Comparison of ENCODE assay signal across 25 mouse cellular contexts in the genomic region with DNA sequence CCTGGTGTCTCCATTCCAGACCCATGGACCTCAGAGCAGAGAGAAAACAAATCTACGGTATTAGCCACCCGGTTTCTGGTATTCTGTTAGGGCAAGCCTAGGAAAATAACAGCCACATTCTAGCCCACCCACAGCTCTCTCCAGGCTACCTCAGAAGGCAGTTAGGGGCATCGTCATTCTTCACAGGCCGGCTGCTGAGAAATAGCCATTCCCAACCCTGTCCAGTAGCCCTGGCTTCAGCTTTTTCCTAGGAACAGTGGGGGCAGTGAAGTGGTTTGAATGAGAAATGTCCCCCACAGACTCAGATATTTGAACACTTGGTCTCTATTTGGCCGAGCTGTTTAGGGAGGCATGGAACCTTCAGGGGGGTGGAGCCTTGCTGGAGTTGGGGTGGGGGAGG. TPM values are rescaled to one million over a fixed set of nuclear protein-coding genes. Genes with fewer than 3 reads are reported as not detected.
DNase-seq lines count a peak whose midpoint lies in the region; ATAC-seq and TF ChIP-seq lines count a peak whose summit lies in the region.
"Had no signal": no experiment of that assay in that cellular context is flagged by ENCODE, and none has a peak within 500 bp of the region (broad histone marks: within the 10 kb centered on the region; RNA-seq: fewer than 3 reads in every experiment).

No protein-coding gene starts in this region.

- H3K4me2 ChIP-seq in liver, postnatal 0 days (ENCODE audit: low read depth, low read length): no peak overlapping the region
- H3K4me2 ChIP-seq in liver, embryonic 12.5 days: no peak overlapping the region
- H3K4me2 ChIP-seq: embryonic facial prominence, embryonic 13.5 days; embryonic facial prominence, embryonic 15.5 days; forebrain, embryonic 12.5 days had no signal

- 63% methylated on average over 5 of the region's 5 CpGs for WGBS in heart, embryonic 10.5 days
- 80% methylated on average over 5 of the region's 5 CpGs for WGBS in liver, postnatal 0 days (ENCODE audit: insufficient replicate concordance)
- WGBS in liver, embryonic 12.5 days (ENCODE audit: insufficient replicate concordance): 80% methylated on average over 5 of the region's 5 CpGs
- 66% methylated on average over 5 of the region's 5 CpGs for WGBS in embryonic facial prominence, embryonic 10.5 days

- intact Hi-C loops in heart, postnatal 10 days (cut with DNase I): no loop called here

- TF ChIP-seq CTCF in liver, postnatal 0 days (IDR thresholded peaks at IDR 0.05; ENCODE audit: low read depth): no peak

- TF ChIP-seq EP300 in liver, postnatal 0 days (IDR thresholded peaks at IDR 0.05; ENCODE audit: low read depth): no peak

- H3K9ac ChIP-seq in liver, postnatal 0 days (replicated peaks): no peak overlapping the region
- no peak overlapping the region for H3K9ac ChIP-seq in liver, embryonic 12.5 days
- H3K9ac ChIP-seq: embryonic facial prominence, embryonic 13.5 days; embryonic facial prominence, embryonic 15.5 days; forebrain, embryonic 12.5 days had no signal

- peak; percentile 52 for DNase-seq in heart, embryonic 10.5 days (ENCODE audit: low spot score)
- DNase-seq in heart, postnatal 10 days: no peak
- peak; percentile 7 for DNase-seq in liver, postnatal 0 days
- peak; percentile 3 for DNase-seq in thymus, postnatal 4 days
- no peak for DNase-seq in thymus, postnatal 25 days
- DNase-seq in embryonic facial prominence, embryonic 10.5 days (ENCODE audit: low spot score): no peak
- DNase-seq: adrenal gland, adult 8-10 months; adrenal gland, postnatal 14 days; adrenal gland, postnatal 36 days; cerebellum, adult 11-12 months; cerebellum, adult 2 months; cerebellum, adult 9-10 months had no signal

- H3K27me3 ChIP-seq in heart, embryonic 10.5 days (ENCODE audit: insufficient read depth, poor library complexity, severe bottlenecking): peaks cover 16% of the 10 kb centered on the region
- H3K27me3 ChIP-seq in liver, postnatal 0 days (ENCODE audit: insufficient read depth, low read length): no peaks in the 10 kb centered on the region
- H3K27me3 ChIP-seq in liver, embryonic 12.5 days (replicated peaks): 0 out of 2 replicates have a peak, but pooled peaks cover 11% of the 10 kb centered on the region
- peaks cover 3% of the 10 kb centered on the region for H3K27me3 ChIP-seq in embryonic facial prominence, embryonic 10.5 days (replicated peaks; ENCODE audit: low read depth, poor library complexity, severe bottlenecking)
- H3K27me3 ChIP-seq: embryonic facial prominence, embryonic 13.5 days; embryonic facial prominence, embryonic 15.5 days had no signal

- peaks cover 16% of the 10 kb centered on the region for H3K4me1 ChIP-seq in heart, embryonic 10.5 days
- no peaks in the 10 kb centered on the region for H3K4me1 ChIP-seq in liver, postnatal 0 days (ENCODE audit: insufficient read depth)
- H3K4me1 ChIP-seq in liver, embryonic 12.5 days: no peaks in the 10 kb centered on the region
- peaks cover 15% of the 10 kb centered on the region for H3K4me1 ChIP-seq in embryonic facial prominence, embryonic 10.5 days
- H3K4me1 ChIP-seq: embryonic facial prominence, embryonic 13.5 days; embryonic facial prominence, embryonic 15.5 days; forebrain, embryonic 10.5 days; forebrain, embryonic 12.5 days had no signal

- no peaks in the 10 kb centered on the region for H3K36me3 ChIP-seq in heart, embryonic 10.5 days
- H3K36me3 ChIP-seq in liver, postnatal 0 days (replicated peaks; ENCODE audit: insufficient read depth, low read length): no peaks in the 10 kb centered on the region
- H3K36me3 ChIP-seq in liver, embryonic 12.5 days: no peaks in the 10 kb centered on the region
- H3K36me3 ChIP-seq in embryonic facial prominence, embryonic 10.5 days (replicated peaks): no peaks in the 10 kb centered on the region
- H3K36me3 ChIP-seq: embryonic facial prominence, embryonic 13.5 days; embryonic facial prominence, embryonic 15.5 days; forebrain, embryonic 10.5 days; forebrain, embryonic 12.5 days had no signal

- H3K4me3 ChIP-seq in heart, embryonic 10.5 days: no peak overlapping the region
- H3K4me3 ChIP-seq in liver, postnatal 0 days (ENCODE audit: low read depth, low read length): no peak overlapping the region
- H3K4me3 ChIP-seq in liver, embryonic 12.5 days: no peak overlapping the region
- H3K4me3 ChIP-seq in embryonic facial prominence, embryonic 10.5 days: no peak overlapping the region
- H3K4me3 ChIP-seq: embryonic facial prominence, embryonic 13.5 days; embryonic facial prominence, embryonic 15.5 days; erythroblast, embryonic 14.5 days; forebrain, embryonic 10.5 days; forebrain, embryonic 12.5 days had no signal

- no peaks in the 10 kb centered on the region for H3K9me3 ChIP-seq in heart, embryonic 10.5 days
- no peaks in the 10 kb centered on the region for H3K9me3 ChIP-seq in liver, postnatal 0 days (ENCODE audit: low read length)
- no peaks in the 10 kb centered on the region for H3K9me3 ChIP-seq in liver, embryonic 12.5 days (replicated peaks)
- no peaks in the 10 kb centered on the region for H3K9me3 ChIP-seq in embryonic facial prominence, embryonic 10.5 days
- H3K9me3 ChIP-seq: embryonic facial prominence, embryonic 13.5 days; embryonic facial prominence, embryonic 15.5 days; forebrain, embryonic 10.5 days; forebrain, embryonic 12.5 days; G1E had no signal

- H3K27ac ChIP-seq in heart, embryonic 10.5 days: no peak overlapping the region
- no peak overlapping the region for H3K27ac ChIP-seq in liver, postnatal 0 days (ENCODE audit: low read depth)
- H3K27ac ChIP-seq in liver, embryonic 12.5 days: no peak overlapping the region
- H3K27ac ChIP-seq in embryonic facial prominence, embryonic 10.5 days (replicated peaks): no peak overlapping the region
- H3K27ac ChIP-seq: embryonic facial prominence, embryonic 13.5 days; embryonic facial prominence, embryonic 15.5 days; forebrain, embryonic 10.5 days; forebrain, embryonic 12.5 days had no signal

- ATAC-seq in liver, postnatal 0 days: no peak
- ATAC-seq in liver, embryonic 12.5 days: no peak
- ATAC-seq: activated CD4-positive, CD25-positive, alpha-beta regulatory T cell, adult 4 months; forebrain, embryonic 14.5 days; forebrain, embryonic 16.5 days; Patski had no signal

RNA-seq across cellular contexts. Expression of gene Il9r, which starts 10.6 kb away (rescaled TPM):
- polyA plus RNA-seq in heart, embryonic 10.5 days (2016; fragmentation: Nextera tagmentation; extraction: Ambion mirVana): 0.14 TPM in 1 of 2 replicates, not detected in the other
- under 1 TPM in 1 of 2 experiments, not detected in 1; 0.10 TPM for total RNA-seq in heart, postnatal 10 days (2021)
- polyA plus RNA-seq in liver, postnatal 0 days (2015; fragmentation: Nextera tagmentation; extraction: Ambion mirVana): 0.05 TPM in 1 of 2 replicates, not detected in the other
- polyA plus RNA-seq in liver, embryonic 12.5 days (2016; fragmentation: Nextera tagmentation; extraction: Ambion mirVana): 0.22 and 0.30 TPM in 2 replicates
- polyA plus RNA-seq in embryonic facial prominence, embryonic 10.5 days (2016; fragmentation: Nextera tagmentation; extraction: Ambion mirVana): 0.05 TPM in 1 of 2 replicates, not detected in the other
- polyA plus RNA-seq: C2C12; cerebellum, adult 2 months; embryonic facial prominence, embryonic 11.5 days; erythroblast, embryonic 14.5 days; forebrain, embryonic 10.5 days; forebrain, embryonic 12.5 days; forebrain, embryonic 14.5 days; forebrain, embryonic 16.5 days; Patski had no signal

RNA-seq across cellular contexts. Expression of gene Snrnp25, which starts 15.8 kb away (rescaled TPM):
- polyA plus RNA-seq in heart, embryonic 10.5 days (2016; fragmentation: Nextera tagmentation; extraction: Ambion mirVana): 69.7 and 84.1 TPM in 2 replicates
- total RNA-seq in heart, postnatal 10 days (2021): 10 to 100 TPM; 10.6 to 12.4 TPM
- polyA plus RNA-seq in liver, postnatal 0 days (2015; fragmentation: Nextera tagmentation; extraction: Ambion mirVana): 30.1 and 32.9 TPM in 2 replicates
- polyA plus RNA-seq in liver, embryonic 12.5 days (2016; fragmentation: Nextera tagmentation; extraction: Ambion mirVana): 103 TPM in 2 replicates
- 102 and 106 TPM in 2 replicates for polyA plus RNA-seq in embryonic facial prominence, embryonic 10.5 days (2016; fragmentation: Nextera tagmentation; extraction: Ambion mirVana)

RNA-seq across cellular contexts. Expression of gene Rhbdf1, which starts 32.7 kb away (rescaled TPM):
- polyA plus RNA-seq in heart, embryonic 10.5 days (2016; fragmentation: Nextera tagmentation; extraction: Ambion mirVana): 40.8 and 42.4 TPM in 2 replicates
- 10 to 100 TPM; 30.5 to 31.1 TPM for total RNA-seq in heart, postnatal 10 days (2021)
- polyA plus RNA-seq in liver, postnatal 0 days (2015; fragmentation: Nextera tagmentation; extraction: Ambion mirVana): 4.8 and 6.4 TPM in 2 replicates
- polyA plus RNA-seq in liver, embryonic 12.5 days (2016; fragmentation: Nextera tagmentation; extraction: Ambion mirVana): 12.0 and 14.1 TPM in 2 replicates
- polyA plus RNA-seq in embryonic facial prominence, embryonic 10.5 days (2016; fragmentation: Nextera tagmentation; extraction: Ambion mirVana): 32.2 and 33.1 TPM in 2 replicates

RNA-seq across cellular contexts. Expression of gene Mpg, which starts 36.9 kb away (rescaled TPM):
- 21.3 and 26.3 TPM in 2 replicates for polyA plus RNA-seq in heart, embryonic 10.5 days (2016; fragmentation: Nextera tagmentation; extraction: Ambion mirVana)
- total RNA-seq in heart, postnatal 10 days (2021): 10 to 100 TPM in 1 of 2 experiments, 1 to 10 TPM in 1; 9.8 to 10.3 TPM
- 13.5 and 14.2 TPM in 2 replicates for polyA plus RNA-seq in liver, postnatal 0 days (2015; fragmentation: Nextera tagmentation; extraction: Ambion mirVana)
- 25.7 and 27.2 TPM in 2 replicates for polyA plus RNA-seq in liver, embryonic 12.5 days (2016; fragmentation: Nextera tagmentation; extraction: Ambion mirVana)
- polyA plus RNA-seq in embryonic facial prominence, embryonic 10.5 days (2016; fragmentation: Nextera tagmentation; extraction: Ambion mirVana): 31.3 and 33.2 TPM in 2 replicates

Comparison
In these comparisons a context has a peak if more than half of its experiments do, and no peak if none do; other contexts are left out.
1. DNase-seq: peak in heart, embryonic 10.5 days (single experiment), liver, postnatal 0 days (single experiment) and thymus, postnatal 4 days (single experiment); none in heart, postnatal 10 days (0 of 2), thymus, postnatal 25 days (single experiment) and embryonic facial prominence, embryonic 10.5 days (single experiment).